Mouse (Mus musculus) forebrain, postnatal 0 days (tissue): ENCODE results near the gene Rnft1. TPM values are rescaled to one million over a fixed set of nuclear protein-coding genes. Genes with fewer than 3 reads are reported as not detected.

Source experiments
- ATAC-seq: fragments of 200-750 bp; cut with Nextera tagmentation; 2 replicates; pipeline ENCODE4 v1.8.0; 2017; ENCODE audit warnings: mild to moderate bottlenecking, moderate library complexity
- DNase-seq: peaks from one replicate; pipeline ENCODE4 v3.0.0-alpha.2; 2015
- H3K27ac ChIP-seq: fragments of 300-500 bp; sonication (generic); 2 replicates; pipeline ENCODE4 v1.5.1; 2014; ENCODE audit warnings: low read depth, mild to moderate bottlenecking, antibody characterized with exemption, low read length, moderate library complexity, mixed read lengths
- H3K27me3 ChIP-seq: fragments of 300-500 bp; sonication (generic); 2 replicates; pipeline ENCODE4 v1.6.1; 2014; ENCODE audit warnings: mild to moderate bottlenecking, low read length, mixed read lengths; ENCODE audit not compliant: insufficient read depth
- H3K36me3 ChIP-seq: fragments of 300-500 bp; sonication (generic); 2 replicates; pipeline ENCODE4 v1.6.1; 2014; ENCODE audit warnings: mild to moderate bottlenecking, moderate library complexity; ENCODE audit not compliant: insufficient read depth
- H3K4me1 ChIP-seq: fragments of 300-500 bp; sonication (generic); 2 replicates; pipeline ENCODE4 v1.6.1; 2014; ENCODE audit warnings: antibody characterized with exemption; ENCODE audit not compliant: insufficient read depth
- H3K4me2 ChIP-seq: fragments of 300-500 bp; sonication (generic); 2 replicates; pipeline ENCODE4 v1.6.1; 2014; ENCODE audit warnings: low read depth, mild to moderate bottlenecking, moderate library complexity
- H3K4me3 ChIP-seq: fragments of 300-500 bp; sonication (generic); 2 replicates; pipeline ENCODE4 v1.5.1; 2014; ENCODE audit warnings: low read depth, low read length, mixed read lengths
- H3K9ac ChIP-seq: fragments of 300-500 bp; sonication (generic); 2 replicates; pipeline ENCODE4 v1.6.1; 2014; ENCODE audit warnings: mild to moderate bottlenecking
- H3K9me3 ChIP-seq: fragments of 300-500 bp; sonication (generic); 2 replicates; pipeline ENCODE4 v1.6.1; 2016; ENCODE audit warnings: low read length
- CTCF ChIP-seq: sonication (generic); IDR thresholded peaks from 2 replicates; pipeline ENCODE4 v1.5.1; 2016; ENCODE audit warnings: antibody characterized with exemption, control low read depth, low read depth
- WGBS: fragments of 180-500 bp; shearing (Covaris S2); extraction: QIAGEN DNeasy Blood & Tissue Kit; methylation state at CpG from one replicate; pipeline ENCODE4 v1.1.7; 2014; 5-methylcytosine and 5-hydroxymethylcytosine counted together
- polyA plus RNA-seq: library from polyadenylated mRNA; unstranded; fragments of >200 nt; fragmentation: Nextera tagmentation; extraction: Ambion mirVana; gene quantifications from 2 replicates; pipeline ENCODE4 v1.2.1, GENCODE M21; 2015
- total RNA-seq: library from RNA; depleted of rRNA; stranded (reverse); fragments of >200 nt; gene quantifications from 2 replicates; pipeline ENCODE4 v1.2.3, GENCODE M21; 2014; rRNA removed

The Rnft1 gene
- total and polyA plus RNA-seq, 2 experiments from 2014 or later, result 10.2 to 15.0 TPM

- H3K9ac ChIP-seq, result peak within 1 kb of the TSS; percentile 94
- no peak for TF ChIP-seq CTCF
- H3K4me2 ChIP-seq, result peak within 1 kb of the TSS; percentile 64
- no peaks in the 10 kb centered on the region for H3K27me3 ChIP-seq
- ATAC-seq (peak; percentile 99), DNase-seq (peak; percentile 100)
- H3K36me3 ChIP-seq, result no peaks in the 10 kb centered on the region
- H3K4me3 ChIP-seq, result peak within 1 kb of the TSS; percentile 85
- peak within 1 kb of the TSS; percentile 90 for H3K27ac ChIP-seq
- 0 out of 2 replicates have a peak, but pooled peaks cover 14% of the 10 kb centered on the region for H3K4me1 ChIP-seq
- under 1% methylated on average over 43 of the region's 43 CpGs for WGBS
- no peaks in the 10 kb centered on the region for H3K9me3 ChIP-seq
These were observed 60.3 kb downstream of the Rnft1 start, which contains the start of the genes Rps6kb1 and Tubd1 for GRCm38 (mm10) chr11:86544639-86545299. Gene Rps6kb1, minus strand, starts transcription at chr11:86544805. Gene Tubd1, plus strand, starts transcription at chr11:86544991.

- ATAC-seq (no peak), DNase-seq (no peak)
- H3K27ac ChIP-seq, result no peak overlapping the region
- H3K9me3 ChIP-seq, result no peaks in the 10 kb centered on the region
- H3K4me1 ChIP-seq, result 0 out of 2 replicates have a peak, but pooled peaks cover 14% of the 10 kb centered on the region
- no peaks in the 10 kb centered on the region for H3K36me3 ChIP-seq
- no peak for TF ChIP-seq CTCF
- H3K27me3 ChIP-seq, result no peaks in the 10 kb centered on the region
- H3K4me2 ChIP-seq, result peak overlapping the region; percentile 46
- WGBS, result 81% methylated on average over 8 of the region's 8 CpGs
- peak overlapping the region; percentile 85 for H3K4me3 ChIP-seq
- peak overlapping the region; percentile 94; the same call in 1 of the 2 replicates for H3K9ac ChIP-seq
These were observed 61.1 kb downstream of the Rnft1 start for GRCm38 (mm10) chr11:86545556-86545955.

- no peak overlapping the region for H3K4me3 ChIP-seq
- H3K4me2 ChIP-seq, result no peak overlapping the region
- WGBS, result 93% methylated on average over 1 of the region's 1 CpGs
- H3K36me3 ChIP-seq, result no peaks in the 10 kb centered on the region
- ATAC-seq (no peak), DNase-seq (no peak)
- H3K27me3 ChIP-seq, result no peaks in the 10 kb centered on the region
- no peak for TF ChIP-seq CTCF
- H3K4me1 ChIP-seq, result 0 out of 2 replicates have a peak, but pooled peaks cover 13% of the 10 kb centered on the region
- no peaks in the 10 kb centered on the region for H3K9me3 ChIP-seq
- no peak overlapping the region for H3K27ac ChIP-seq
- H3K9ac ChIP-seq, result no peak overlapping the region
These were observed 63.0 kb downstream of the Rnft1 start for GRCm38 (mm10) chr11:86547412-86547811.

Other genes with a start within 250 kb of the Rnft1 start
- gene Ints2, start 227.1 kb upstream of the Rnft1 start, total RNA-seq, result 37.2 and 43.7 TPM in 2 replicates
- gene Ints2, start 227.1 kb upstream of the Rnft1 start, polyA plus RNA-seq, result 9.1 and 12.0 TPM in 2 replicates
- 54.0 and 57.0 TPM in 2 replicates for gene Med13, start 127.1 kb upstream of the Rnft1 start, total RNA-seq
- 3.8 and 5.5 TPM in 2 replicates for gene Med13, start 127.1 kb upstream of the Rnft1 start, polyA plus RNA-seq
- 34.2 and 51.8 TPM in 2 replicates for gene Rps6kb1, start 60.1 kb downstream of the Rnft1 start, total RNA-seq
- 56.3 and 69.2 TPM in 2 replicates for gene Rps6kb1, start 60.1 kb downstream of the Rnft1 start, polyA plus RNA-seq
- 3.1 and 4.3 TPM in 2 replicates for gene Tubd1, start 60.3 kb downstream of the Rnft1 start, total RNA-seq
- gene Tubd1, start 60.3 kb downstream of the Rnft1 start, polyA plus RNA-seq, result 6.7 and 8.0 TPM in 2 replicates
- 59.5 and 66.7 TPM in 2 replicates for gene Vmp1, start 199.2 kb downstream of the Rnft1 start, total RNA-seq
- 130 and 131 TPM in 2 replicates for gene Vmp1, start 199.2 kb downstream of the Rnft1 start, polyA plus RNA-seq
- gene Ptrh2, start 199.3 kb downstream of the Rnft1 start, total RNA-seq, result 19.4 and 23.8 TPM in 2 replicates
- gene Ptrh2, start 199.3 kb downstream of the Rnft1 start, polyA plus RNA-seq, result 27.3 and 29.0 TPM in 2 replicates